Mouse (Mus musculus): ENCODE measurements around the gene Gtpbp8. TPM values are rescaled to one million over a fixed set of nuclear protein-coding genes. Genes with fewer than 3 reads are reported as not detected.

Gene Gtpbp8
- total RNA-seq, 2 experiments from 2014 or later = 25.6 to 25.9 TPM

DNA sequence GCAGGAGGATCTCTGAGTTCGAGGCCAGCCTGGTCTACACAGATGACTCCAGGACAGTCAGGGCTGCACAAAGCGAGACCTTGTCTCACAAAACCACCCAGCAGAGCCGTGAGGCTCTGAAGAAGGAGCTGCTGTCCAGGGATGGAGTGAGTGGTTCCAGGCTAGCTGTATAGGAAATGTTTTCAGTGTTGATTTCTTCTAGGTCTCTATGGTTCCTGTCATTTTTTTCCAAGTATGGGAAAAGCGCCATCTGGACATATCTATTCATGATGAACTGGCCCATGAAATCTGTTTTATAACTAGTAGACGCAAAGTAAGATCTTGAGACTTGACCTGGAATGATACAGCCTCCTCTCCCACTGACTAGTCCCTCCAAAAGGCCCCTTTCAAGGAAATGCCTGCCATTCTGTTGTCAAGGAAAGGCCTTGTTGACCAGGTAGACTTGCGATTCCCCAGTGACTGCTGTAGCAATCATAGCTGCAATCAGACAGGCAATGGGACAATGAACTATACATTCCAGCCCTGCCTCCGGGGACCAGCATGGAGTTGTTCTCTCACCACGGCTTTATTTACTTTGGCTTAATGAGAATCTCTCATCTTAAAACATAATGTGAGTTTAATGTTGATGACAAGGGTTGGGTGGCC, 50.8 kb downstream of the Gtpbp8 start:
- no peak for DNase-seq (ENCODE audit: extremely low spot score in 1 of 2, low spot score in 2 of 2)
- intact Hi-C loops (cut with DNase I) = no loop called here

DNA sequence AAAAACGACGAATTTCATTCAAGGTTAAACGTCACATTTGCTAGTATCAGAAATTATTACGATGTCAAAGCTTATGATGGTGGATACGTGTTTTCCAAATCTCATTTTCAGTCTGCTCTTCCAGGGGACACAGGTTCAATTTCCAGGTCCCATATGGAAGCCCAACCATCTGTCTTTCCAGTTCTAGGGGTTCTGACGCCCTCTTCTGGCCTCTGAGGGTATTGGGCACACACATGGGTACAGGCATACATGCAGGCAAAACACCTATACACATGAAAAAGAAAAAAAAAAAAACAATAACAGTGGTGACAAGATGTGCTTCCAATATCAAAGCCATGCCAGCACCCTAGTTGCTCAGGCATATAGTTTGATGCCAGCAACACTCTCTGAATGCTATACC, 52.5 kb downstream of the Gtpbp8 start:
- intact Hi-C loops (cut with DNase I) = no loop called here

GRCm38 (mm10) chr16:44692541-44692940, 53.6 kb downstream of the Gtpbp8 start:
- intact Hi-C loops (cut with DNase I) = no loop called here
- DNase-seq (ENCODE audit: extremely low spot score in 1 of 2, low spot score in 2 of 2) = no peak

More for the DNA sequence above, 52.5 kb downstream of the Gtpbp8 start:
- no peak for DNase-seq (ENCODE audit: extremely low spot score in 1 of 2, low spot score in 2 of 2)

- DNase-seq (ENCODE audit: extremely low spot score in 1 of 2, low spot score in 2 of 2) = peak; percentile 56 to 74
- intact Hi-C loops (cut with DNase I) = no loop called here
Measured at GRCm38 (mm10) chr16:44691561-44692141, 54.5 kb downstream of the Gtpbp8 start.

- intact Hi-C loops (cut with DNase I) = no loop called here
- DNase-seq (ENCODE audit: extremely low spot score in 1 of 2, low spot score in 2 of 2) = no peak
Measured at GRCm38 (mm10) chr16:44691066-44691465, 55.1 kb downstream of the Gtpbp8 start.

GRCm38 (mm10) chr16:44690501-44690900, 55.7 kb downstream of the Gtpbp8 start:
- intact Hi-C loops (cut with DNase I) = no loop called here
- DNase-seq (ENCODE audit: extremely low spot score in 1 of 2, low spot score in 2 of 2) = no peak

DNA sequence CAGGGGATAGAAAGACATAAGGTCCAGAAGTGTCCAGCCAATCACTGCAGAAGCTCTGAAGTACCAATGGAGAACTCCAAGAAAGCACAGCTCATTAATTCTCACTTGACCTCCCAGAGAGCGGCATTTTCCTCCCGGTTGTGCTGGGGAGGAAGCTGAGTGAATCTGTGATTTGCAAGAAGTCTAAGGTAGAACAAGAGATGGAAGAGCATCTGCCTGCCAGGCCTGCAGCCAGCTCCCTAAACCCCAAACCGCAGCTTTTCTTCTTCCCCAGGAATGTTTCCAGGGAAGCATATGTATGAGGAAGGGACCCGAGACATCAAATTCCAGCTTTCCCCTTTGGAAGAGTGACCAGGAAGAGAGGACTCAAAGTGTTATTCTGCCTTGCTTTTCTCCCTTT, 57.7 kb downstream of the Gtpbp8 start:
- no peak for DNase-seq (ENCODE audit: extremely low spot score in 1 of 2, low spot score in 2 of 2)
- intact Hi-C loops (cut with DNase I) = no loop called here

- intact Hi-C loops (cut with DNase I) = no loop called here
- no peak for DNase-seq (ENCODE audit: extremely low spot score in 1 of 2, low spot score in 2 of 2)
Measured at GRCm38 (mm10) chr16:44687719-44688420, 58.3 kb downstream of the Gtpbp8 start.

GRCm38 (mm10) chr16:44686991-44687718, 59.0 kb downstream of the Gtpbp8 start:
- intact Hi-C loops (cut with DNase I) = no loop called here

More at GRCm38 (mm10) chr16:44686991-44687718, 59.0 kb downstream of the Gtpbp8 start:
- no peak for DNase-seq (ENCODE audit: extremely low spot score in 1 of 2, low spot score in 2 of 2)

Other genes with a start within 250 kb of the Gtpbp8 start
- 10 to 100 TPM; 20.4 to 21.4 TPM for gene Boc, start 187.5 kb downstream of the Gtpbp8 start, total RNA-seq (2021)
- 1 to 10 TPM; 4.4 to 5.7 TPM for gene Nepro, start 22.1 kb downstream of the Gtpbp8 start, total RNA-seq (2021)
- under 1 TPM; 0.21 to 0.55 TPM for gene Cd200r1, start 19.4 kb upstream of the Gtpbp8 start, total RNA-seq (2021)
- not detected for gene Cd200r4, start 65.4 kb upstream of the Gtpbp8 start, total RNA-seq (2021)
- not detected for gene Cd200r2, start 120.7 kb upstream of the Gtpbp8 start, total RNA-seq (2021)
- not detected for gene Cd200r3, start 197.3 kb upstream of the Gtpbp8 start, total RNA-seq (2021)